Mouse (Mus musculus) olfactory bulb, adult 2 months (tissue): Measurements from ENCODE around the gene Ptch1. TPM values are rescaled to one million over a fixed set of nuclear protein-coding genes. Genes with fewer than 3 reads are reported as not detected.

ENCODE experiments used
- H3K27ac ChIP-seq: fragments of 200-500 bp; 2 replicates; pipeline ENCODE4 v1.5.1; 2012; ENCODE audit warnings: low read depth, low read length; ENCODE audit not compliant: insufficient read depth
- H3K4me1 ChIP-seq: fragments of 200-500 bp; 2 replicates; pipeline ENCODE4 v1.6.1; 2012; ENCODE audit warnings: low read length; ENCODE audit not compliant: control insufficient read depth, insufficient read depth
- H3K4me3 ChIP-seq: fragments of 200-500 bp; 2 replicates; pipeline ENCODE4 v1.5.1; 2012; ENCODE audit warnings: mild to moderate bottlenecking, low read depth, low read length, moderate library complexity; ENCODE audit not compliant: insufficient read depth
- CTCF ChIP-seq: fragments of 200-500 bp; IDR thresholded peaks from 2 replicates; pipeline ENCODE4 v1.5.1; 2012; ENCODE audit warnings: low read depth, mild to moderate bottlenecking, low read length, moderate library complexity; ENCODE audit not compliant: insufficient read depth
- POLR2A ChIP-seq: fragments of 200-500 bp; IDR thresholded peaks from 2 replicates; pipeline ENCODE4 v1.6.1; 2012; ENCODE audit warnings: mild to moderate bottlenecking, low read depth, low read length, moderate library complexity; ENCODE audit not compliant: insufficient read depth
- WGBS: fragments of 180-500 bp; shearing (Covaris S2); methylation state at CpG from one replicate; pipeline ENCODE4 v1.1.7; 2018; 5-methylcytosine and 5-hydroxymethylcytosine counted together
- polyA plus RNA-seq: library from polyadenylated mRNA; stranded (reverse); fragments of >200 nt; gene quantifications from 2 replicates; pipeline ENCODE4 v1.2.4, GENCODE M21; 2012; ENCODE audit warnings: low replicate concordance; ENCODE audit not compliant: missing spikeins, insufficient read depth, insufficient read length

The Ptch1 gene
- polyA plus RNA-seq, 1 experiment: not detected

- no peak overlapping the region for H3K4me3 ChIP-seq
- no peak overlapping the region for H3K27ac ChIP-seq
- TF ChIP-seq POLR2A: no peak
- TF ChIP-seq CTCF: no peak
- peaks cover 2% of the 10 kb centered on the region for H3K4me1 ChIP-seq
- WGBS: 77% methylated on average over 7 of the region's 7 CpGs
These were observed 85.7 kb downstream of the Ptch1 start for GRCm38 (mm10) chr13:63487707-63488042.

DNA sequence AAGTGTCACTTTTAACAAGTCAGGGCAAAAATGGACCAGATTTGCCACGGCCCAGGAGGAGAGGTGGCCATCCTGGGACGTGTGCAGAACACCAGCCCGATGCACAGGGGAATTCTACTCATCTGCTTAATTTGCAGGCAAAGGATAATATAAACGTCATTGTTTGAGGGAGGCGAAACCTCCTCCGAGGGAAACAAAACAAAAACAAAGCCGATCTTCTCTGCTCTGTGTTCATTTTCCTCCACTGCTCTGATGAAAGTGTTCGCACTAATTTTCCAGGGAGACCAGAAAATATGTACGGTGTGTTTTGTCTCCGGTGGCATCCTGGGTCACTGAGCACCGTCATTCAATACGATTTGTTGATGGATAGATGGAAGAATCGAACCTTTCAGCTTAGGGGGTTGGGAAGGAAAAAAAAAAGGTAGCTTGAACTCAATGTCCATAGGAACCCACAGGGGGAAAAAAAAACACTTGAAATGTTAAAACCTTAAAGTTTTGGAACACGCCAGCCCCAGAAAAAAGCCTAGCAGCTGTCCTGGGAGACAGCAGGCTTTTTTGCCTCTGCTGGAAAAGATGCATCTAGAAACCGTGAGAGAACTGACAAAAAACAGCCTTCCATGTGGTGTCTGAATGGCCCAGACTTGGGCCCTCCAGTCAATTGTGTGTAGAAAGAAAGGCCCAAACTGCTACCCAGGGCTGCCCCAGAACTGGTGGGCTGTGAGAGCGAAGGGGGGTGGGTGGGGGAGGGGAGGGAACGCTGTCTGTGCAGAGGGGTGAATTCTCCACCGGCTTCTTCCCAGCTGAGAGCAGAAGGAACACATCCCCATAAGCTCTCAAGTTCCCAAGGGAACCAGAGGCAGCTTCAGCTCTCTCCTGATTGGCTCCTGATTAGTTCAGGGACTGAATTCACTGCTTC, 86.3 kb downstream of the Ptch1 start:
- H3K27ac ChIP-seq: no peak overlapping the region
- peaks cover 2% of the 10 kb centered on the region for H3K4me1 ChIP-seq
- TF ChIP-seq POLR2A: no peak
- TF ChIP-seq CTCF: no peak
- no peak overlapping the region for H3K4me3 ChIP-seq
- 16% methylated on average over 18 of the region's 18 CpGs for WGBS

DNA sequence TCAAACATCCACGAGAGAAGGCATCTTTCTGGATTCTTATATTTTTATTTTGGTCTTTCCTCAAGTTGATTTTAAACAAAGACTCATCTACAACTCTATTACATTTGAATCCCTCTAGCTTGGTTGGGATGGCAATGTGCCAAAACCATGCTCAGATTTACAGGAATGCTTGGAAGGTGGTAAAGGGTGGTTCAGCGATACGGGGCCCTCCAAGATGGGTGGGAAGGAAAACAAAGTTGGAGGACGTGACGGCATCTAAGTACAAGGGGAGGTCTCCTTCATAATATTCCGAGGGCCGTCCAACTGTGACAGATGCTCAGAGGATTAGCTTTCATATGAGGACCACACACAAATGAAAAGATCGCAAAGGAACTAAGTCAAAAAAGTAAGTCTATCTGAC, 98.0 kb downstream of the Ptch1 start:
- Histone ChIP-seq H3K4me1 (no peaks in the 10 kb centered on the region), H3K27ac (no peak overlapping the region), H3K4me3 (no peak overlapping the region)
- WGBS: 88% methylated on average over 8 of the region's 8 CpGs
- TF ChIP-seq CTCF (no peak), POLR2A (no peak)

Other genes with a start within 250 kb of the Ptch1 start
- gene Fancc, start 76.3 kb downstream of the Ptch1 start, polyA plus RNA-seq: not detected in 2 replicates
- not detected in 2 replicates for gene Ercc6l2, start 241.6 kb upstream of the Ptch1 start, polyA plus RNA-seq